Mouse (Mus musculus) forebrain, embryonic 13.5 days (tissue): ENCODE results near the gene Utrn. TPM values are rescaled to one million over a fixed set of nuclear protein-coding genes. Genes with fewer than 3 reads are reported as not detected.
A peak's percentile ranks its signal among the peaks of the same experiment; 100 is the strongest.

ENCODE experiments used
- ATAC-seq: fragments of 200-750 bp; cut with Nextera tagmentation; 2 replicates; pipeline ENCODE4 v1.8.0; 2017
- H3K27ac ChIP-seq: fragments of 300-500 bp; sonication (generic); 2 replicates; pipeline ENCODE4 v1.5.1; 2015; ENCODE audit warnings: inconsistent platforms, mild to moderate bottlenecking, moderate library complexity
- H3K27me3 ChIP-seq: fragments of 300-500 bp; sonication (generic); 2 replicates; pipeline ENCODE4 v1.6.1; 2015; ENCODE audit warnings: mild to moderate bottlenecking, inconsistent platforms
- H3K36me3 ChIP-seq: fragments of 300-500 bp; sonication (generic); 2 replicates; pipeline ENCODE4 v1.6.1; 2015; ENCODE audit warnings: mild to moderate bottlenecking, inconsistent platforms; ENCODE audit not compliant: poor library complexity, severe bottlenecking
- H3K4me1 ChIP-seq: fragments of 300-500 bp; sonication (generic); 2 replicates; pipeline ENCODE4 v1.6.1; 2015; ENCODE audit warnings: inconsistent platforms
- H3K4me2 ChIP-seq: fragments of 300-500 bp; sonication (generic); 2 replicates; pipeline ENCODE4 v1.6.1; 2015; ENCODE audit warnings: inconsistent platforms, mild to moderate bottlenecking, moderate library complexity
- H3K4me3 ChIP-seq: fragments of 300-500 bp; sonication (generic); 2 replicates; pipeline ENCODE4 v1.5.1; 2015; ENCODE audit warnings: mild to moderate bottlenecking, inconsistent platforms
- H3K9ac ChIP-seq: fragments of 300-500 bp; sonication (generic); 2 replicates; pipeline ENCODE4 v1.6.1; 2015; ENCODE audit warnings: mild to moderate bottlenecking, inconsistent platforms
- H3K9me3 ChIP-seq: fragments of 300-500 bp; sonication (generic); replicated peaks from 2 replicates; pipeline ENCODE4 v1.6.1; 2016; ENCODE audit warnings: inconsistent platforms
- WGBS: fragments of 180-500 bp; shearing (Covaris S2); methylation state at CpG from one replicate; pipeline ENCODE4 v1.1.7; 2015; 5-methylcytosine and 5-hydroxymethylcytosine counted together
- polyA plus RNA-seq: library from polyadenylated mRNA; unstranded; fragments of >200 nt; fragmentation: Nextera tagmentation; extraction: Ambion mirVana; gene quantifications from 2 replicates; pipeline ENCODE4 v1.2.1, GENCODE M21; 2015

The Utrn gene
- polyA plus RNA-seq, 1 experiment from 2014 or later = 18.7 TPM

DNA sequence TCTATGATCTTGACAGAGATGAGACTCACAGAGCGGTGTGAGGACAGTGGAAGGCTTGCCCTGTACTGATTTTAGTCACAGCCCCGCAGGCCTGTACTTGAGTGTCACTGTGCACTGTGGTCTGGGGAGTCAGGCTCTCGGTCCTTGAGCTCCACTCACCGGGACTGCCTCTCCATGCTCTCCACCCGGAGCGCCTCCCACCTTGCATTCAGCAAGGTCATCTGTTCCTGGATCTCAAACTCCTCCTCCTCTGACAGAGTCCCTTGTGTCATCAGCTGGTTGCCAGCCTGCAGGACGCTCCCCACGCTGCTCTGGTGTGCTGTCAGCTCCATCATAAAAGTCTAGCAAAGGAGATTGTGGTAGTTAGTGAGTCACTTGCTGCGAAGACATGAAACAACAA lies 131.2 kb downstream of the Utrn start:
- Histone ChIP-seq H3K9me3 (no peaks in the 10 kb centered on the region; the same call in 1 of the 2 replicates), H3K27ac (no peak overlapping the region), H3K4me1 (no peaks in the 10 kb centered on the region), H3K4me2 (no peak overlapping the region), H3K9ac (no peak overlapping the region), H3K4me3 (no peak overlapping the region), H3K36me3 (peaks cover 14% of the 10 kb centered on the region; the same call in 1 of the 2 replicates), H3K27me3 (no peaks in the 10 kb centered on the region)
- peak; percentile 33; the same call in 1 of the 2 replicates for ATAC-seq
- 91% methylated on average over 9 of the region's 9 CpGs for WGBS

DNA sequence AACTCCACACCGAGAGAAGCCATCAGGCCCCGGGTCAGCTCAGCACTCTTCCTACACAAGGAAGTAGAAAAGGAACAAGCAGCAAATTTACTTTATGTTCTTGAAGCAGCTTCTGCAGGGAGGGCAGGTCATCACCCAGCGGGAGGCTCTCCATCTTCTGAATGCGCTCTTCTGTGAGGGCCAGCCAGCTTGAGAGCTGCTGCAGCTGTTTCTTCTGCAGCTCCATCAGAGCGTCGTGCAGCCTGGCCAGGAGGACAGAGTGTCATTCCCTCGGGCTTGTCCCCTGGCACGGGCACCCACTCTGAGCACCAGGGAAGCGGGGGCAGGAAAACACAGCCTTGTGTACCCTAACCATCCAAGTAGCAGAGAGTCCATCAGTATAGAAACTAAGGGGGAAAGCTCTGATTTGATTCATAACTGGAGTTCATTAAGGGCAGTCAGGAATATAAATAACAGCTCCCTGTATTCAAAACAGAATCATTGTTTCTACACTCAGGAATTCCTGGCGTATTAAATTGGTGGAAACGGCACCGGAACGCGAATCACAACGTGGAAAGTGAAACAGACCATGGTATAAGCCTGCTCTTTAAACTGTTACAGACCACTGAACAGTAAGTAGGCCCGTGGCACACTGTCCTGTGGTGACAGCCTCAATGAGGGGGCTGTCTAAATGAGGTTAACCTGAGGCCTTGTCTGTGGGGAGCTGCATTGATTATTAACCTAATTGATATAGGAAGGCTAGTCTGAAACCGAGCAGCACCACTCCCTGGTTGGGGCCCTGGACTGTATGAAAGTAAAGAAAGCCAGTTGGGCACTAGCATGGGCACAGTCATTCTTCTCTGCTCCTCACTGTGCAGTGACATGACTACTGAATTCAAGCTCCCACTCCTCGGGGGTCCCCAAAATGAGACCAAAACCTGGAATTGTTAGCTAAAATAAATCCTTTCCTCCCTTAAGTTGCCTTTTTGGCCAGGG lies 132.0 kb downstream of the Utrn start:
- no peaks in the 10 kb centered on the region for H3K4me1 ChIP-seq
- no peak overlapping the region for H3K4me3 ChIP-seq
- H3K27ac ChIP-seq = no peak overlapping the region
- H3K9ac ChIP-seq = no peak overlapping the region
- H3K4me2 ChIP-seq = no peak overlapping the region
- H3K36me3 ChIP-seq = peaks cover 14% of the 10 kb centered on the region; the same call in 1 of the 2 replicates
- 70% methylated on average over 18 of the region's 18 CpGs for WGBS
- peak; percentile 30; the same call in 1 of the 2 replicates for ATAC-seq
- no peaks in the 10 kb centered on the region; the same call in 1 of the 2 replicates for H3K9me3 ChIP-seq
- no peaks in the 10 kb centered on the region for H3K27me3 ChIP-seq

DNA sequence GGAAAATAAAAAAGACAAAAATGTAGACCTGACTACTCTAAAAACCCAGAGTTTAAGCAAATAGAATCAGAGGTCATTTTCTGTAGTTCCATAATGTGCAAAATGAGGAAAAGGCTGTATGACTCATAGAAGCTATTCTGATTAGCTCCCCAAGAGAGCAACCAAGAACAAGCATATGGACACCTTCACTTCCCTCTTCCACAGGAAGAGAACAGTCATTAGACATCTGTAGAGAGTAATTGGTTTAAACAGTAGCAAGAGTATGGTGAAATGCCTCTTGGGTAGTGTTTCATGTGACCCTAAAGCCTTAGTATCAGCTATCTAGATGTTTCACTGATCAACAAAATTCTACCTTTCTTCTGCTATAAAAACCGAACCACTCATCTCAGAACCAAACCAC lies 133.5 kb downstream of the Utrn start:
- peaks cover 14% of the 10 kb centered on the region; the same call in 1 of the 2 replicates for H3K36me3 ChIP-seq
- ATAC-seq = no peak
- no peak overlapping the region for H3K9ac ChIP-seq
- H3K4me3 ChIP-seq = no peak overlapping the region
- H3K27me3 ChIP-seq = no peaks in the 10 kb centered on the region
- no peaks in the 10 kb centered on the region; the same call in 1 of the 2 replicates for H3K9me3 ChIP-seq
- WGBS = 91% methylated on average over 1 of the region's 1 CpGs
- H3K4me2 ChIP-seq = no peak overlapping the region
- H3K4me1 ChIP-seq = no peaks in the 10 kb centered on the region
- H3K27ac ChIP-seq = no peak overlapping the region

DNA sequence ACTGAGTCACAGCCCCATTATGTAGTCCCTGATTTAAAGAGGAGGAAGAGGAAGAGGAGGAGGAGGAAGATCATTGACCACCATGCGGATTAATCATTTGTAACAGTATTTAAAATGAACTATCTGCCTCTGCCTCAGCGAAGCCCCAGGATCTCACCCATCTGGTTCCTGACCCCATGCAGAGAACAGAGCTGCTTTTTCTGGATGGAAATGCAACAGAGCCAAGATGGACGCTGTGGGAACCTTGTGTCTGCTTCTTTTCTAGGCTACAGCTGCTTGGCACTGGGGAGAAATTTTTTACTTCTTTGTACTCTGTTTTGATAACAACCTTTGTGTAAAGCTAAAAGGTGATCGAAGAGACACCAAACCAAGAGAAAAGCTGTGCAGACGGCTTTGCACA lies 137.7 kb downstream of the Utrn start:
- Histone ChIP-seq H3K9me3 (no peaks in the 10 kb centered on the region; the same call in 1 of the 2 replicates), H3K4me3 (no peak overlapping the region), H3K4me2 (no peak overlapping the region), H3K4me1 (peaks cover 3% of the 10 kb centered on the region), H3K27ac (no peak overlapping the region), H3K27me3 (no peaks in the 10 kb centered on the region), H3K36me3 (peaks cover 14% of the 10 kb centered on the region; the same call in 1 of the 2 replicates), H3K9ac (no peak overlapping the region)
- no peak for ATAC-seq
- 79% methylated on average over 5 of the region's 5 CpGs for whole genome bisulfite sequencing

DNA sequence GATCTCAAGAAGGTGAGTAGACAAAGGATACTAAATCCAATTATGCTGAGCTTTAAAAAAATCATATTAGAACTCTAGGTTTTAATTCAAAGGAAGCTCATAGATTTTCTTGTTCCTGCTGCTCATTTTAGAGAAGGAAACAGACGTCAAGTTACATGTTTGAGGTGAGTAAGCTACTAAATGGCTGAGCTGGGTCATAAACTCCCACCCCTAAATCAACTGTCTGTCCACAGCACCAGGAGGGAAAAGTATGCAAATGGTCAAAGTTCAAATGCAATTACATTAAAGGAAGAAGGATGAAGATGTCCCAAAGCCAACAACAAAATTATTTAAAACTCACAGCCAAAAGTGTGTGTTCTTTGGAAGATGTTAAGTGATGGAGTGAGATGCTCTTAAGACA lies 139.5 kb downstream of the Utrn start:
- Histone ChIP-seq H3K9me3 (no peaks in the 10 kb centered on the region; the same call in 1 of the 2 replicates), H3K4me3 (no peak overlapping the region), H3K9ac (no peak overlapping the region), H3K4me1 (peaks cover 21% of the 10 kb centered on the region), H3K4me2 (no peak overlapping the region), H3K27ac (no peak overlapping the region), H3K27me3 (no peaks in the 10 kb centered on the region), H3K36me3 (0 out of 2 replicates have a peak, but pooled peaks cover 8% of the 10 kb centered on the region)
- 92% methylated on average over 1 of the region's 1 CpGs for WGBS
- no peak for ATAC-seq

DNA sequence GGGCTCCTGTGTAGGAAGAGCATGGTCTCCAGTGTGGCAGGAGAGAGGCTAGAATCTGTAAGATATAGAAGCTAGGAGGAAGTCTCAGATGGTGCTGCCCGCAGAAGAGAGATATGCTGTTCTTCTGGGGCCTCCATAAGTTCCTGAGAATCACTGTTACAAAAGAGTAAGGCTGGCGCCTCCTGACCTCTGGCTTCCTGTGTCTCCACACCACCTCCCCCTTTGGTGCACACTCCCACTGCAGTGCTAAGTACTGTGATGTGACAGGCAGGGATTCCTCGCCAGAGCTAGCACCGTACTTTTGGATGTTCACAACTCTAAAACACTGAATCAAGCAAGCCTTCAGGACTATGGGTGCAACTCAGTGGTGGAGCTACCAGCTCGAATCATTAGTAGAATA lies 140.1 kb downstream of the Utrn start:
- no peaks in the 10 kb centered on the region for H3K27me3 ChIP-seq
- WGBS = 92% methylated on average over 5 of the region's 5 CpGs

DNA sequence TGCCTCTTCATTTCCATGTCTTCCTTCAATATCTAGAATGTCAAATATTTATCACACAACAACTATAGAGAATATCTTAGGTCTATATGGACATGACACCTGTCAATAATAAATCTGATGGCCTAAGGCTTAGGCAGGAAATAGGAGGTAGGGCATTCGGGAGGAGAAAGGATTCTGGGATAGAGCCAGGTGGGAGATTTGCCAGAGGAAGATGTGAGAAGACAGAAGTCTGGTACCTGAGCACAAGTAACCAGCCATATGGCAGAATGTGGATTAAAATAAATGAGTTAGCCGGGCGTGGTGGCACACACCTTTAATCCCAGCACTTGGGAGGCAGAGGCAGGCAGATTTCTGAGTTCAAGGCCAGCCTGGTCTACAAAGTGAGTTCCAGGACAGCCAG lies 141.3 kb downstream of the Utrn start:
- no peak overlapping the region for H3K9ac ChIP-seq
- no peak overlapping the region for H3K4me3 ChIP-seq
- WGBS = 84% methylated on average over 3 of the region's 3 CpGs

More for the DNA sequence above, 140.1 kb downstream of the Utrn start:
- H3K9me3 ChIP-seq = no peaks in the 10 kb centered on the region
- no peak overlapping the region for H3K4me2 ChIP-seq
- H3K4me3 ChIP-seq = no peak overlapping the region
- H3K9ac ChIP-seq = no peak overlapping the region
- H3K36me3 ChIP-seq = 0 out of 2 replicates have a peak, but pooled peaks cover 3% of the 10 kb centered on the region
- ATAC-seq = no peak
- H3K4me1 ChIP-seq = peaks cover 25% of the 10 kb centered on the region
- H3K27ac ChIP-seq = no peak overlapping the region

DNA sequence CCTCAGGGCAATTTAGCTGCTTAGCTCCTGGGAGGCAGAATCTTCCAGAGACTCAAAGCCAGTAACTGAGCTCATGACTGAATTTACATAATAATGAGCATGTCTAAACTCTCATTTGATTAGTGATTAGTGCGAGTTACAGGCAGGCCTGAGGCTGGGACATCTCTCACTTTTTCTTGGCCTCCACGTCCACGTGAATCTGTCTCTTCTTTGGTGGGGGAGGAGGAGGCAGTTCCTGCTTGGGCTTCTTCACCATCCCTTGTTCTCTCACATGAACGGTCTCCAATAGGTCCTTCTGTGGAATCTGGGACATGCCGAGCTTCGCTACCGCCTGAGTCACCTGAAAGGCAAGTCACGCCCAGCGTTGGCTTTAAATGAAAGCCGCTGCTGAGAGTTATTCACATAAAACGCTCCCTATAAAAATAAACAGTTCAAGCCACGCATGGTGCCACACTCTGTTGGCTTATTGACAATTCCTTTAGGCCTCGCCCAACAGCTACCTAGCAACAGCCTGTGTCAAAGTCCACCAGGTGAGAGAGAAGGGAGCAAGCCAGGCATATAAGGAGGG lies 143.0 kb downstream of the Utrn start:
- no peaks in the 10 kb centered on the region for H3K36me3 ChIP-seq
- H3K4me2 ChIP-seq = 0 out of 2 replicates have a peak overlapping the region, but pooled peaks have one; percentile 11
- H3K9ac ChIP-seq = no peak overlapping the region
- H3K4me1 ChIP-seq = peaks cover 25% of the 10 kb centered on the region
- WGBS = 26% methylated on average over 13 of the region's 13 CpGs
- no peaks in the 10 kb centered on the region for H3K27me3 ChIP-seq
- ATAC-seq = peak; percentile 65
- H3K9me3 ChIP-seq = no peaks in the 10 kb centered on the region
- H3K4me3 ChIP-seq = no peak overlapping the region
- H3K27ac ChIP-seq = no peak overlapping the region

More for the DNA sequence above, 141.3 kb downstream of the Utrn start:
- ATAC-seq = no peak
- H3K36me3 ChIP-seq = no peaks in the 10 kb centered on the region
- no peak overlapping the region for H3K4me2 ChIP-seq
- no peaks in the 10 kb centered on the region for H3K9me3 ChIP-seq
- peaks cover 25% of the 10 kb centered on the region for H3K4me1 ChIP-seq
- no peak overlapping the region for H3K27ac ChIP-seq
- H3K27me3 ChIP-seq = no peaks in the 10 kb centered on the region

DNA sequence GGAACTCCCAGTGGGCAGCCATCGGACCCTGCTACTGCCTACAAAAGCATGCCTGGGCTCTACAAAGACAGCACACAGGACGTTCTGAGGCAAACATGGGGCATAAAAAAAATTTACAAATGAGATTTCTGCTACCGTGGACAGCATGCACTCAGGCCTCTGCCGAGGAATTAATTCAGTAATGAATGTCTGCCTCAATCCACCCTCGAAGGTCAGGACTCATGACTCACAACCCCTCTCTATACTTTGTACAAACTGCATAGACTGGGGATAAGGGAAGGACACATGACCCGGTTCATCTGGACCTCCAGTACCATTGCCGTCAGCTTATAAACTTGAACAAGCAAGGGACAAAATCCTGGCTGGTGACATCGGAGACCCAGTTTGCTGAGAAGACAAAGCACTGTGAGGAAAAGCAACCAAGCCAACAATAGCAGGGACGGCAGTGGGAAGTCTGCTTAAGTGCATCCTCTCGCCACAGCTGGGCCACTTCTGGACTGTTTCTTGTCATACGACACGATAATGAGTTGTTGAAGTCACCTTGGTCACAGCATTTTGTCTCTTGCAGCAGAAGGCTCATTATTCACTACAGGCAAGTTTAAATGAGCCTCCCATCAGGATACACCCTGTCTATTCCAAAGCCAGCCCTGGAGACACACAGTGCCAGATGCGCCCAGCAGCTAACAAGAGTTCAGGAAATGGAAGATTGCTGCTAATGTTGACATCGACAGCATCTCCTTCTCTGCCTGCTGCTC lies 144.7 kb downstream of the Utrn start:
- no peaks in the 10 kb centered on the region for H3K36me3 ChIP-seq
- no peaks in the 10 kb centered on the region for H3K9me3 ChIP-seq
- peak overlapping the region; percentile 48 for H3K27ac ChIP-seq
- no peak overlapping the region for H3K4me3 ChIP-seq
- H3K4me1 ChIP-seq = peaks cover 25% of the 10 kb centered on the region
- no peak overlapping the region for H3K9ac ChIP-seq
- WGBS = 65% methylated on average over 14 of the region's 14 CpGs
- ATAC-seq = peak; percentile 50; the same call in 1 of the 2 replicates
- H3K27me3 ChIP-seq = no peaks in the 10 kb centered on the region
- H3K4me2 ChIP-seq = no peak overlapping the region

DNA sequence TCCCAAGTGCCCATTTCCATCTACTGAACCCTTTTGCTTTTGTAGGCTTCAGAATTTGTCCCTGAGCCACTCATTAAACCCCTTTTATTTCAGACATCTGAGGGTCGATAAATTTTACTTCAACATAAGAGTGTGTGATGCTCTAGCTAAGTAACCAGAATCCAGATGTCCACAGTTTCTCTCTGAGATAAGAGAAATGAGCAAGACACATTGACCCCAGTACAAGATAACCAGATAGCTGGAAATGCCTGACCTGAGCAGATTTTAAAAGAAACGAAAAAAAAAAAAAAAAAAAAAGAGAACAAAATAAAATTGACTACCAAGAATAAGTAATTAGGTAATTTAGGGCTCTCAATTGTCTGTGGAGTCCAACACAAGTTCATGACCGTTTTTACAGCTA lies 145.9 kb downstream of the Utrn start:
- H3K36me3 ChIP-seq = no peaks in the 10 kb centered on the region
- H3K4me3 ChIP-seq = no peak overlapping the region
- no peak overlapping the region for H3K9ac ChIP-seq
- H3K4me2 ChIP-seq = no peak overlapping the region
- peaks cover 25% of the 10 kb centered on the region for H3K4me1 ChIP-seq
- no peak for ATAC-seq
- no peaks in the 10 kb centered on the region for H3K27me3 ChIP-seq
- H3K27ac ChIP-seq = no peak overlapping the region
- 53% methylated on average over 3 of the region's 3 CpGs for whole genome bisulfite sequencing
- H3K9me3 ChIP-seq = no peaks in the 10 kb centered on the region

DNA sequence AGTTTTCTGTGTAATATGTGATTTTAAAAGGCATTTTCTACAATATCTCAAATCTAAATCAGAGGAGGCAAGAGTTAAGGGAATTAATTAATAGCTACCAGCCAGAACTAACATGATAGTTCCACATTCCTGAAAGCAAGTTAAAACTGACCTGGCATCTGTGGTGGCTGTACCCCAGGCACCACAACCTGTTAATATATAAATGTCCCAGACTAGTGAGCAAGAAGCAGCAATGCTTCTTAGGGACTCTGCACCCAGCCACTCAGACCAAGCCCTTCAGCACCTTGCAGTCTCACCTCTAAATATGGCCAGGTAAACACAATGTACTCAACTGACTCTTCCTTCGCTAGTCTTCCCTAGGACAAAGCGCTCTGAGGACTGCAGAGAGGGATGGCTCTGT lies 147.1 kb downstream of the Utrn start:
- Histone ChIP-seq H3K9ac (no peak overlapping the region), H3K36me3 (no peaks in the 10 kb centered on the region), H3K4me1 (peaks cover 25% of the 10 kb centered on the region), H3K4me2 (no peak overlapping the region), H3K27me3 (no peaks in the 10 kb centered on the region), H3K4me3 (no peak overlapping the region), H3K27ac (no peak overlapping the region), H3K9me3 (no peaks in the 10 kb centered on the region)
- WGBS = 90% methylated on average over 2 of the region's 2 CpGs
- ATAC-seq = no peak
